1 mouse cellular context compared by ENCODE assay signal in the genomic region with DNA sequence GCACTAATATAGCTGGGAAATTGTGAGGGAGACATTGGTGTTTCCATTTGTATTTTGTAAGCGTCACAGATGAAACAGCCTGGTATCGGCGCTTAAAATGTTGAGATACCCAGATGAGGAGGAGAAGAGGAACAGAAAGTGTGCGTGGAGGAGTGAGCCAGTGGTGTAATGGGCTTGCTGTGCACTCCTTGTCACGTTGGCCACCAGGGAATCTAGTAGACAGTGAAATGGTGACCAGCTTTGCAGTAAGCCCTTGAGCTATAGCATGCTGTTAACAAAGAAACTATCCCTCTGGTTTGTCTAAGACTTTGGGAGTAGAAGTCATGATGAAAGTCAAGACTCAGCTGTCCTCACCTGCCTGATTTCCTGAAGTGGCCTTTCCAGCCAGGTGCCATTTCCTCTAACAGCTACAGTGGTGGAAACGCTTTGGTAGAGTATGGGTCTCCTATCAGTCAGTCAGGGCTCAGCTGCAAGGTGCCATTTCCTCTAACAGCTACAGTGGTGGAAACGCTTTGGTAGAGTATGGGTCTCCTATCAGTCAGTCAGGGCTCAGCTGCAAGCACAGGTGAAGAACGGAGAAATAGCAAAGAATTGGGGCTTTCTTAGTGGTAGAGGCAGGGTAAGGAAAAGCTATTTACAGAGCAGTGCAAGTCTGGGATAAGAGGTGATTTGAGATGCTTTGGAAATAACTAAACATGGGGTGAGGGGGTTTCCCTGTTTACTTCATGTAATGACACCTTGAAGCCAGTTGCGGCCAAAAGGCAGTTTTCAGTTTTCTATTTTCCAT.
TF ChIP-seq lines count a peak whose summit lies in the region.

No protein-coding gene starts in this region.

TF ChIP-seq in MEL, 35 proteins besides CTCF, POLR2A, EP300 and RAD21 (continued from another document):
- no peak for TF ChIP-seq ZKSCAN1 (IDR thresholded peaks at IDR 0.05; ENCODE audit: low read depth, low read length)
- TF ChIP-seq GABPA (IDR thresholded peaks at IDR 0.05; ENCODE audit: low read depth, low read length): no peak
- TF ChIP-seq HCFC1 (IDR thresholded peaks at IDR 0.05; ENCODE audit: low read depth, low read length): no peak
- TF ChIP-seq USF1 (IDR thresholded peaks at IDR 0.05; ENCODE audit: low read depth, low read length): no peak
- no peak for TF ChIP-seq ZC3H11A (IDR thresholded peaks at IDR 0.05; ENCODE audit: low read depth, low read length)
- no peak for TF ChIP-seq NRF1 (IDR thresholded peaks at IDR 0.05; ENCODE audit: insufficient read depth, low read depth, low read length, poor library complexity, severe bottlenecking)
- TF ChIP-seq MAX (IDR thresholded peaks at IDR 0.05; ENCODE audit: low read length): no peak
- TF ChIP-seq ZNF384 (IDR thresholded peaks at IDR 0.05; ENCODE audit: low read depth, low read length): no peak
- TF ChIP-seq TAL1 (IDR thresholded peaks at IDR 0.05; ENCODE audit: low read length): no peak
- TF ChIP-seq ELF1 (IDR thresholded peaks at IDR 0.05; ENCODE audit: low read depth, low read length): no peak
- TF ChIP-seq USF2 (IDR thresholded peaks at IDR 0.05; ENCODE audit: borderline replicate concordance in 1 of 2, insufficient read depth in 1 of 2, low read depth in 1 of 2, low read length in 2 of 2): no peak
- TF ChIP-seq KAT2A (conservative IDR thresholded peaks at IDR 0.05; ENCODE audit: low read depth, low read length): no peak
- no peak for TF ChIP-seq TBP (IDR thresholded peaks at IDR 0.05; ENCODE audit: low read depth, low read length)
- no peak for TF ChIP-seq MXI1 (IDR thresholded peaks at IDR 0.05; ENCODE audit: low read depth, low read length)
- TF ChIP-seq SMC3 (IDR thresholded peaks at IDR 0.05; ENCODE audit: low read depth, low read length): no peak
TF ChIP-seq in MEL: peak in this region for 0.
